20 mouse cellular contexts compared by ENCODE assay signal in genomic region chr9:48715042-48715441, GRCm38 (mm10).
"Had no signal": no experiment of that assay in that cellular context is flagged by ENCODE, and none has a peak within 500 bp of the region (broad histone marks: within the 10 kb centered on the region; RNA-seq: fewer than 3 reads in every experiment).

No protein-coding gene starts in this region.

- H3K4me3 ChIP-seq: limb, embryonic 10.5 days; limb, embryonic 13.5 days; liver, embryonic 12.5 days; liver, embryonic 15.5 days; lung, embryonic 15.5 days; midbrain, embryonic 12.5 days; midbrain, embryonic 15.5 days; neural tube, embryonic 13.5 days; stomach, embryonic 15.5 days had no signal

- H3K36me3 ChIP-seq: limb, embryonic 13.5 days; liver, embryonic 12.5 days; liver, embryonic 15.5 days; lung, embryonic 15.5 days; midbrain, embryonic 15.5 days; neural tube, embryonic 13.5 days; stomach, embryonic 15.5 days had no signal

- H3K9me3 ChIP-seq: limb, embryonic 10.5 days; limb, embryonic 13.5 days; liver, embryonic 12.5 days; liver, embryonic 15.5 days; lung, embryonic 15.5 days; midbrain, embryonic 12.5 days; midbrain, embryonic 15.5 days; neural tube, embryonic 13.5 days; stomach, embryonic 15.5 days had no signal

- H3K27ac ChIP-seq: kidney, postnatal 0 days; limb, embryonic 10.5 days; limb, embryonic 13.5 days; liver, embryonic 12.5 days; liver, embryonic 15.5 days; lung, embryonic 15.5 days; midbrain, embryonic 12.5 days; midbrain, embryonic 15.5 days; neural tube, embryonic 13.5 days; stomach, embryonic 15.5 days had no signal

- H3K9ac ChIP-seq: limb, embryonic 13.5 days; liver, embryonic 12.5 days; liver, embryonic 15.5 days; lung, embryonic 15.5 days; midbrain, embryonic 12.5 days; midbrain, embryonic 15.5 days; neural tube, embryonic 13.5 days; stomach, embryonic 15.5 days had no signal

- DNase-seq: kidney, adult 2 months; kidney, postnatal 25 days; liver; lung, adult 18-20 months; lung, postnatal 10 days; lung, postnatal 36 days; retina, postnatal 1 day; right cerebral cortex, postnatal 25 days; spleen, adult 18-20 months had no signal

- ATAC-seq: intestine, postnatal 0 days; liver, embryonic 12.5 days; midbrain, embryonic 15.5 days had no signal

- H3K27me3 ChIP-seq: liver, embryonic 15.5 days; lung, embryonic 15.5 days; midbrain, embryonic 12.5 days; midbrain, embryonic 15.5 days; neural tube, embryonic 13.5 days; stomach, embryonic 15.5 days had no signal
